22 mouse cellular contexts compared by ENCODE assay signal in genomic region chr9:105252349-105253041, GRCm38 (mm10).
DNase-seq lines count a peak whose midpoint lies in the region; ATAC-seq lines count a peak whose summit lies in the region.
"Had no signal": no experiment of that assay in that cellular context is flagged by ENCODE, and none has a peak within 500 bp of the region (broad histone marks: within the 10 kb centered on the region; RNA-seq: fewer than 3 reads in every experiment).

No protein-coding gene starts in this region.

- no peak for DNase-seq in hindbrain, embryonic 14.5 days (ENCODE audit: low spot score)
- DNase-seq in hindbrain, embryonic 10.5 days (ENCODE audit: low spot score), result no peak
- peak; percentile 26 to 31 for DNase-seq in right cerebral cortex, adult 2 months (ENCODE audit: low spot score in 2 of 2)
- no peak for DNase-seq in right cerebral cortex, postnatal 25 days
- DNase-seq in layer of hippocampus, adult 9-11 months, result peak; percentile 24
- no peak for DNase-seq in kidney, adult 11 months
- DNase-seq in embryo, embryonic 9.5 days (ENCODE audit: extremely low spot score), result no peak
- no peak for DNase-seq in kidney, postnatal 36 days
- DNase-seq: adrenal gland, postnatal 36 days; cerebellum, adult 9-11 months; gastrocnemius, postnatal 36 days; heart, postnatal 14 days; retina, postnatal 1 day; thymus, postnatal 14 days had no signal

- no peak overlapping the region for H3K9ac ChIP-seq in hindbrain, embryonic 14.5 days
- H3K9ac ChIP-seq: embryonic facial prominence, embryonic 15.5 days; limb, embryonic 13.5 days; liver, embryonic 14.5 days had no signal

- no peak overlapping the region for H3K4me3 ChIP-seq in hindbrain, embryonic 14.5 days (replicated peaks; ENCODE audit: low read length)
- no peak overlapping the region for H3K4me3 ChIP-seq in hindbrain, embryonic 10.5 days
- H3K4me3 ChIP-seq: embryonic facial prominence, embryonic 15.5 days; forebrain, embryonic 10.5 days; limb, embryonic 13.5 days had no signal

- peak overlapping the region; percentile 52; the same call in 1 of the 2 replicates for H3K27ac ChIP-seq in hindbrain, embryonic 14.5 days
- no peak overlapping the region for H3K27ac ChIP-seq in hindbrain, embryonic 10.5 days
- H3K27ac ChIP-seq: embryonic facial prominence, embryonic 15.5 days; forebrain, embryonic 10.5 days; limb, embryonic 13.5 days; liver, embryonic 14.5 days had no signal

- no peak overlapping the region for H3K4me2 ChIP-seq in hindbrain, embryonic 14.5 days (replicated peaks)
- H3K4me2 ChIP-seq: embryonic facial prominence, embryonic 15.5 days; heart, embryonic 11.5 days; limb, embryonic 13.5 days had no signal

- no peaks in the 10 kb centered on the region for H3K27me3 ChIP-seq in hindbrain, embryonic 14.5 days (ENCODE audit: control insufficient read depth, insufficient read depth, low read length)
- no peaks in the 10 kb centered on the region for H3K27me3 ChIP-seq in hindbrain, embryonic 10.5 days (ENCODE audit: insufficient read depth, poor library complexity, severe bottlenecking)
- H3K27me3 ChIP-seq: embryonic facial prominence, embryonic 15.5 days; limb, embryonic 13.5 days; Patski had no signal

- H3K4me1 ChIP-seq in hindbrain, embryonic 14.5 days (replicated peaks; ENCODE audit: control insufficient read depth, insufficient read depth, low read length), result peaks cover 11% of the 10 kb centered on the region; the same call in 1 of the 2 replicates
- 0 out of 2 replicates have a peak, but pooled peaks cover 7% of the 10 kb centered on the region for H3K4me1 ChIP-seq in hindbrain, embryonic 10.5 days (replicated peaks)
- H3K4me1 ChIP-seq: embryonic facial prominence, embryonic 15.5 days; forebrain, embryonic 10.5 days; limb, embryonic 13.5 days had no signal

- H3K36me3 ChIP-seq in hindbrain, embryonic 14.5 days (replicated peaks; ENCODE audit: control insufficient read depth, insufficient read depth), result no peaks in the 10 kb centered on the region
- no peaks in the 10 kb centered on the region for H3K36me3 ChIP-seq in hindbrain, embryonic 10.5 days
- H3K36me3 ChIP-seq: embryonic facial prominence, embryonic 15.5 days; forebrain, embryonic 10.5 days; limb, embryonic 13.5 days had no signal

- no peaks in the 10 kb centered on the region for H3K9me3 ChIP-seq in hindbrain, embryonic 14.5 days (ENCODE audit: control insufficient read depth, low read length)
- H3K9me3 ChIP-seq in hindbrain, embryonic 10.5 days, result peaks cover 3% of the 10 kb centered on the region; the same call in 1 of the 2 replicates
- H3K9me3 ChIP-seq: embryonic facial prominence, embryonic 15.5 days had no signal

- 36% methylated on average over 4 of the region's 4 CpGs for WGBS in hindbrain, embryonic 14.5 days
- WGBS in hindbrain, embryonic 10.5 days, result 72% methylated on average over 4 of the region's 4 CpGs

- ATAC-seq in hindbrain, embryonic 14.5 days (ENCODE audit: low FRiP score), result no peak
- ATAC-seq: lung, postnatal 0 days; midbrain, embryonic 16.5 days; Patski had no signal

Comparison
In these comparisons a context has a peak if more than half of its experiments do, and no peak if none do; other contexts are left out.
1. DNase-seq: peak in right cerebral cortex, adult 2 months (2 of 2) and layer of hippocampus, adult 9-11 months (single experiment); none in hindbrain, embryonic 14.5 days (single experiment), hindbrain, embryonic 10.5 days (single experiment), right cerebral cortex, postnatal 25 days (single experiment), kidney, adult 11 months (single experiment), embryo, embryonic 9.5 days (single experiment) and kidney, postnatal 36 days (0 of 2).